Mouse (Mus musculus): ENCODE measurements around the gene Krtap1-3.

The Krtap1-3 gene

GRCm38 (mm10) chr11:99557976-99558745 is 33.0 kb downstream of the Krtap1-3 start:
- no peak for DNase-seq (ENCODE audit: low read depth, low spot score)

- no peak for DNase-seq (ENCODE audit: low read depth, low spot score)
Observed at GRCm38 (mm10) chr11:99556753-99557152, 34.4 kb downstream of the Krtap1-3 start, which contains the start of gene Krtap3-2. Gene Krtap3-2 (minus strand): TSS chr11:99556853.

- DNase-seq (ENCODE audit: low read depth, low spot score) = no peak
Observed at GRCm38 (mm10) chr11:99556195-99556594, 34.9 kb downstream of the Krtap1-3 start.

- DNase-seq (ENCODE audit: low read depth, low spot score) = no peak
Observed at GRCm38 (mm10) chr11:99550765-99551164, 40.4 kb downstream of the Krtap1-3 start, which contains the start of gene Krtap3-3. Gene Krtap3-3 (minus strand): TSS chr11:99550865.

- no peak for DNase-seq (ENCODE audit: low read depth, low spot score)
Observed at GRCm38 (mm10) chr11:99547892-99548291, 43.2 kb downstream of the Krtap1-3 start.
